Mouse (Mus musculus) fibroblast of lung, adult 2 months (primary cell): Measurements from ENCODE around the gene E030018B13Rik.

Experiments used
- DNase-seq: peaks from one replicate; pipeline ENCODE4 v3.0.0-alpha.2; 2011; ENCODE audit warnings: low read depth

Gene E030018B13Rik

GRCm38 (mm10) chr7:63916268-63916907 is at the start of gene E030018B13Rik:
Gene E030018B13Rik, plus strand, starts transcription at chr7:63916857.
- DNase-seq, result no peak

- no peak for DNase-seq
Measured at GRCm38 (mm10) chr7:63868356-63868918, 48.2 kb upstream of the E030018B13Rik start.

GRCm38 (mm10) chr7:63871698-63872097 is 45.0 kb upstream of the E030018B13Rik start:
- no peak for DNase-seq

GRCm38 (mm10) chr7:63873880-63874279 is 42.8 kb upstream of the E030018B13Rik start:
- no peak for DNase-seq

- DNase-seq, result no peak
Measured at GRCm38 (mm10) chr7:63875686-63876085, 41.0 kb upstream of the E030018B13Rik start.

GRCm38 (mm10) chr7:63876640-63877039 is 40.0 kb upstream of the E030018B13Rik start:
- DNase-seq, result no peak

- no peak for DNase-seq
Measured at GRCm38 (mm10) chr7:63877610-63878009, 39.0 kb upstream of the E030018B13Rik start.

- no peak for DNase-seq
Measured at GRCm38 (mm10) chr7:63879583-63879982, 37.1 kb upstream of the E030018B13Rik start.

GRCm38 (mm10) chr7:63882739-63883138 is 33.9 kb upstream of the E030018B13Rik start:
- DNase-seq, result peak; percentile 69

GRCm38 (mm10) chr7:63885025-63885424 is 31.6 kb upstream of the E030018B13Rik start:
- no peak for DNase-seq

- no peak for DNase-seq
Measured at GRCm38 (mm10) chr7:63887034-63887551, 29.6 kb upstream of the E030018B13Rik start.

GRCm38 (mm10) chr7:63887602-63888123 is 29.0 kb upstream of the E030018B13Rik start:
- no peak for DNase-seq

GRCm38 (mm10) chr7:63888674-63889073 is 28.0 kb upstream of the E030018B13Rik start:
- no peak for DNase-seq

GRCm38 (mm10) chr7:63889116-63889975 is 27.3 kb upstream of the E030018B13Rik start:
- DNase-seq, result no peak

- DNase-seq, result no peak
Measured at GRCm38 (mm10) chr7:63891488-63892075, 25.1 kb upstream of the E030018B13Rik start.

GRCm38 (mm10) chr7:63893201-63893600 is 23.5 kb upstream of the E030018B13Rik start:
- no peak for DNase-seq

- no peak for DNase-seq
Measured at GRCm38 (mm10) chr7:63893729-63894128, 22.9 kb upstream of the E030018B13Rik start.

GRCm38 (mm10) chr7:63894662-63895061 is 22.0 kb upstream of the E030018B13Rik start:
- no peak for DNase-seq

- no peak for DNase-seq
Measured at GRCm38 (mm10) chr7:63895223-63895622, 21.4 kb upstream of the E030018B13Rik start.

GRCm38 (mm10) chr7:63896276-63896967 is 20.2 kb upstream of the E030018B13Rik start:
- DNase-seq, result no peak

GRCm38 (mm10) chr7:63896968-63897468 is 19.6 kb upstream of the E030018B13Rik start:
- peak; percentile 85 for DNase-seq
